ENCODE assay signal across 8 mouse cellular contexts in genomic region chr1:86358229-86358905, GRCm38 (mm10). TPM values are rescaled to one million over a fixed set of nuclear protein-coding genes. Genes with fewer than 3 reads are reported as not detected.
DNase-seq lines count a peak whose midpoint lies in the region; ATAC-seq and TF ChIP-seq lines count a peak whose summit lies in the region.

No protein-coding gene starts in this region.

- intact Hi-C loops in heart, adult 2 months (cut with DNase I) = loop anchor here (5.0 kb wide), 1 partner anchor 296 kb away; the partner anchor contains the start of gene Psmd1
- intact Hi-C loops in heart, postnatal 36 days (cut with DNase I) = no loop called here
- intact Hi-C loops in left cerebral cortex, postnatal 36 days (cut with DNase I) = loop anchor here (10.0 kb wide), 1 partner anchor 176 kb away; no protein-coding TSS in a partner anchor

- H3K4me1 ChIP-seq in heart, adult 2 months (ENCODE audit: control insufficient read depth, insufficient read depth, low read length) = peaks cover 4% of the 10 kb centered on the region
- peaks cover 66% of the 10 kb centered on the region for H3K4me1 ChIP-seq in E14TG2a.4 (replicated peaks; ENCODE audit: low read depth, low read length)
- peaks cover 29% of the 10 kb centered on the region for H3K4me1 ChIP-seq in forebrain, embryonic 15.5 days
- H3K4me1 ChIP-seq in liver, embryonic 16.5 days (ENCODE audit: control insufficient read depth, low read depth, low read length) = peaks cover 22% of the 10 kb centered on the region

- TF ChIP-seq CTCF in heart, adult 2 months (IDR thresholded peaks at IDR 0.05) = no peak
- no peak for TF ChIP-seq CTCF in E14TG2a.4 (conservative IDR thresholded peaks at IDR 0.05; ENCODE audit: low read length)

- H3K9me3 ChIP-seq in E14TG2a.4 (ENCODE audit: low read length) = no peaks in the 10 kb centered on the region
- H3K9me3 ChIP-seq in forebrain, embryonic 15.5 days = no peaks in the 10 kb centered on the region
- no peaks in the 10 kb centered on the region for H3K9me3 ChIP-seq in liver, embryonic 16.5 days (replicated peaks; ENCODE audit: control insufficient read depth, low read length)

- no peak for DNase-seq in heart, adult 2 months
- DNase-seq in heart, postnatal 36 days = no peak
- DNase-seq in left cerebral cortex, postnatal 36 days (ENCODE audit: low spot score in 2 of 2) = no peak
- DNase-seq in thymus, postnatal 36 days = no peak

- H3K79me2 ChIP-seq in heart, adult 2 months (replicated peaks; ENCODE audit: control insufficient read depth, insufficient read depth, low read length) = no peaks in the 10 kb centered on the region

- WGBS in heart, adult 2 months = 1% methylated on average over 41 of the region's 41 CpGs
- WGBS in forebrain, embryonic 15.5 days = under 1% methylated on average over 41 of the region's 41 CpGs
- WGBS in liver, embryonic 16.5 days (ENCODE audit: insufficient replicate concordance) = under 1% methylated on average over 41 of the region's 41 CpGs

- no peak; the same call in 1 of the 2 replicates for ATAC-seq in forebrain, embryonic 15.5 days (replicated peaks)
- peak; percentile 28 for ATAC-seq in liver, embryonic 16.5 days (ENCODE audit: low read depth)
- no peak for ATAC-seq in inflammation-experienced regulatory T-cells, adult 6 months

- H3K9ac ChIP-seq in heart, adult 2 months (ENCODE audit: low read depth, low read length) = peak overlapping the region; percentile 95
- H3K9ac ChIP-seq in forebrain, embryonic 15.5 days (replicated peaks) = peak overlapping the region; percentile 97
- peak overlapping the region; percentile 89 for H3K9ac ChIP-seq in liver, embryonic 16.5 days (ENCODE audit: low read depth, low read length)

- no peaks in the 10 kb centered on the region for H3K27me3 ChIP-seq in heart, adult 2 months (ENCODE audit: control insufficient read depth, insufficient read depth, low read length)
- no peaks in the 10 kb centered on the region for H3K27me3 ChIP-seq in E14TG2a.4 (ENCODE audit: insufficient read depth, low read length)
- no peaks in the 10 kb centered on the region for H3K27me3 ChIP-seq in forebrain, embryonic 15.5 days
- no peaks in the 10 kb centered on the region for H3K27me3 ChIP-seq in liver, embryonic 16.5 days (ENCODE audit: control insufficient read depth, insufficient read depth, low read depth, low read length)

- peaks cover 30% of the 10 kb centered on the region for H3K36me3 ChIP-seq in heart, adult 2 months (ENCODE audit: control insufficient read depth, insufficient read depth, low read length)
- peaks cover 74% of the 10 kb centered on the region for H3K36me3 ChIP-seq in E14TG2a.4 (ENCODE audit: insufficient read depth, low read length)
- peaks cover 41% of the 10 kb centered on the region for H3K36me3 ChIP-seq in forebrain, embryonic 15.5 days
- peaks cover 38% of the 10 kb centered on the region for H3K36me3 ChIP-seq in liver, embryonic 16.5 days (ENCODE audit: control insufficient read depth, insufficient read depth)

- TF ChIP-seq EP300 in heart, adult 2 months (IDR thresholded peaks at IDR 0.05; ENCODE audit: insufficient read depth, low read depth, low read length) = no peak

- no peak for TF ChIP-seq POLR2A in heart, adult 2 months (IDR thresholded peaks at IDR 0.05; ENCODE audit: insufficient read depth, low read depth, low read length)

- peak overlapping the region; percentile 81 for H3K4me3 ChIP-seq in heart, adult 2 months
- peak overlapping the region; percentile 98 for H3K4me3 ChIP-seq in E14TG2a.4 (replicated peaks; ENCODE audit: low read length)
- peak overlapping the region; percentile 96 for H3K4me3 ChIP-seq in forebrain, embryonic 15.5 days
- H3K4me3 ChIP-seq in liver, embryonic 16.5 days (ENCODE audit: low read depth, low read length) = peak overlapping the region; percentile 86

- H3K27ac ChIP-seq in heart, adult 2 months = peak overlapping the region; percentile 92
- H3K27ac ChIP-seq in forebrain, embryonic 15.5 days (replicated peaks) = peak overlapping the region; percentile 100
- peak overlapping the region; percentile 97 for H3K27ac ChIP-seq in liver, embryonic 16.5 days (ENCODE audit: low read length)

- H3K4me2 ChIP-seq in forebrain, embryonic 15.5 days (replicated peaks) = peak overlapping the region; percentile 92
- peak overlapping the region; percentile 98 for H3K4me2 ChIP-seq in liver, embryonic 16.5 days (ENCODE audit: low read depth, low read length)

RNA-seq across cellular contexts. Expression of gene Ncl, which starts 0.8 kb away (rescaled TPM):
- total RNA-seq in heart, adult 2 months (2021) = 100 to 1,000 TPM in 1 of 2 experiments, 10 to 100 TPM in 1; 95.9 to 120 TPM
- 7.2 and 10.3 TPM in 2 replicates for polyA plus RNA-seq in heart, adult 2 months (2012; rRNA removed)
- total RNA-seq in heart, postnatal 36 days (2021) = 100 to 1,000 TPM; 109 to 127 TPM
- polyA plus RNA-seq in forebrain, embryonic 15.5 days (2015; fragmentation: Nextera tagmentation; extraction: Ambion mirVana) = 208 and 227 TPM in 2 replicates
- 175 and 188 TPM in 2 replicates for polyA plus RNA-seq in liver, embryonic 16.5 days (2015; fragmentation: Nextera tagmentation; extraction: Ambion mirVana)
- polyA plus RNA-seq in inflammation-experienced regulatory T-cells, adult 6 months (2017; shearing (Covaris generic)) = 100 to 1,000 TPM; 345 to 360 (median 358) TPM
- 100 to 1,000 TPM; 132 to 142 TPM for total RNA-seq in left cerebral cortex, postnatal 36 days (2021)

RNA-seq across cellular contexts. Expression of gene B3gnt7, which starts 55.7 kb away (rescaled TPM):
- total RNA-seq in heart, adult 2 months (2021) = under 1 TPM; 0.41 to 0.57 TPM
- polyA plus RNA-seq in heart, adult 2 months (2012; rRNA removed) = 0.62 and 0.82 TPM in 2 replicates
- under 1 TPM; 0.30 to 0.42 TPM for total RNA-seq in heart, postnatal 36 days (2021)
- polyA plus RNA-seq in forebrain, embryonic 15.5 days (2015; fragmentation: Nextera tagmentation; extraction: Ambion mirVana) = 3.3 and 4.0 TPM in 2 replicates
- 0.65 and 0.68 TPM in 2 replicates for polyA plus RNA-seq in liver, embryonic 16.5 days (2015; fragmentation: Nextera tagmentation; extraction: Ambion mirVana)
- polyA plus RNA-seq in inflammation-experienced regulatory T-cells, adult 6 months (2017; shearing (Covaris generic)) = not detected
- 1 to 10 TPM in 1 of 2 experiments, under 1 TPM in 1; 0.84 to 1.3 TPM for total RNA-seq in left cerebral cortex, postnatal 36 days (2021)

Comparison
In these comparisons a context has a peak if more than half of its experiments do, and no peak if none do; other contexts are left out.
1. RNA of gene Ncl, which starts 0.8 kb away (polyA plus RNA-seq): 345 to 360 TPM in inflammation-experienced regulatory T-cells, adult 6 months, 208 to 227 TPM in forebrain, embryonic 15.5 days and 175 to 188 TPM in liver, embryonic 16.5 days; 7.2 to 10.3 TPM in heart, adult 2 months; every median in the first group is over 10 times any median in the second.
2. Peak in every context shown above with its lines, with median percentiles within 50 percentile points of each other: H3K27ac ChIP-seq, H3K4me3 ChIP-seq and H3K9ac ChIP-seq.